Mouse (Mus musculus): ENCODE results near the gene Gimap7.
"Not testable (repeated sequence)": the region's sequence is repeated elsewhere in the genome, so short reads cannot be mapped to it uniquely, and the experiment has no call there.

Gene Gimap7

DNA sequence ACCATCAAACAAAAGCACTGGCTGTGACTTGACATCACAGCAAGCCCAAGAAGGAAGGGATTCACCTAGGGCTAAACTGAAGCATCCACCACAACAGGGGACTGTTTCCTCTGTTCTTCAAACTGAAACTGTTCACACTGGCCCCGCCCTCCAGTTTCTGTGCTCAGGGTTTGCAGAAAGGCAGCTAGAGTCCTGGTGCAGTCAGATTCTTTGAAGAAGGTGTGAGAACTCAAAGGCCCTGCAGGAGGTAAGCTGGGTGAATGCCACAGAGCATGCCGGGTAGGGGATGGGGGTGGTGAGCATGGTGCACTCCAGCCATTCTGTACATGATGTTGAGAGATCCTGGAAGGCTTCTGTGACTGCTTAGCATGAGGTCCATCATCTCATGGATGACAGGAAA, at the start of gene Gimap7, which contains the start of gene Gm28053:
Gene Gimap7, plus strand, starts transcription at position 167 of the 400 bp plus-strand sequence.
Gene Gm28053, plus strand, starts transcription at position 153 of the 400 bp plus-strand sequence.
- no peak for DNase-seq

DNA sequence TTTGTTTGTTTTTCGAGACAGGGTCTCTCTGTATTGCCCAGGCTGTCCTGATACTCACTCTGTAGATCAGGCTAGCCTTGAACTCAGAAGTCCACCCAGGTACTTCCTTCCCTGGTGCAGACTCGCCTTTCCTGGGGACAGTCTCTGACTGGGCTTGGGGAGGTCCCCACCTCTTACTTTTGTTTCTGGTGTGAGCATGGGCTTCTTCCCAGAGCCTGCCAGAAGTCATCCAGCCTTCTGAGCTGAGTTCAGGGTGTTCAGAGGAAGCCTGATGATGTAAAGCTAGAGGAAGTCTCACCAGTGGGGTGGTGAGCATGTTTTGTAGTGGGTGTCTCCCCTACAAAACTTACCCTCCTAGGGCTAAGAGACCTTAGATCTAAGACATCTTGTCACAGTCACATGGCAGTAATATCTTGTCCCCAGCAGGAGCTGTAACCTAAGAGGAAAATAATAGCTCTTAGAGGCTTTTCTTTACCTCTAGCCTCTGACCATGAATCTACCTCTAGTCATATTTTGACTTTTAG, 48.9 kb upstream of the Gimap7 start:
- DNase-seq = no peak

DNA sequence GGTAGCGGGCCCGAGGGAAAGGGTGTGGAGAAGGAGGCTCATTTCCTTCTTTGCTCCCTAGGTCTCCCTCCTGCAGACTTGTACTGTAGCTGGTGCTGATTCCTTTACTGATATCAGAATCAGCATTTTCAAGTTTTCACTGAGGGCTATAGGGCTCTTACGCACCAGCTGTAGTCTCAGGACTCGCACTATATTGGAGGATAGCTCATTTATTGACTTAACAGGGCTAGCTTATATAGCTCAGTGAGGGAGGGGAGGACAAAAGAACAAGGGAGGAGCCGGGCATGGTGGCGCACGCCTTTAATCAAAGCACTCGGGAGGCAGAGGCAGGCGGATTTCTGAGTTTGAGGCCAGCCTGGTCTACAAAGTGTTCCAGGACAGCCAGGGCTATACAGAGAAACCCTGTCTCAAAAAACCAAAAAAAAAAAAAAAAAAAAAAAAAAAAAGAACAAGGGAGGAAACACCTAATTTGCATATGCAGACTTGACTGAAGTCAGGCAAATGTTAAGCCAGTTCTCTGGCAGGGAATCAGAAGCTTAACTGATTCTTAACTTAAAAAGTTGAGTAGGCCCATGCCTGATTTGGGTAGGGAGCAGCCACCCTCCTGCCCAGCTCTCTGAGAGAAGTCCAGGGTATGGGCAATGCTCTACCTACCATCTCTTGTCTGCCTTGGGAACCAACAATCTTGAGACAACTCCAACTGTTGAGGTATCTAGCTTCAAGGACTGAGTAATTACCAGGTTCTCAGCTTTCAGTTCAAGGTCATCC, 43.9 kb upstream of the Gimap7 start:
- DNase-seq = no peak

DNA sequence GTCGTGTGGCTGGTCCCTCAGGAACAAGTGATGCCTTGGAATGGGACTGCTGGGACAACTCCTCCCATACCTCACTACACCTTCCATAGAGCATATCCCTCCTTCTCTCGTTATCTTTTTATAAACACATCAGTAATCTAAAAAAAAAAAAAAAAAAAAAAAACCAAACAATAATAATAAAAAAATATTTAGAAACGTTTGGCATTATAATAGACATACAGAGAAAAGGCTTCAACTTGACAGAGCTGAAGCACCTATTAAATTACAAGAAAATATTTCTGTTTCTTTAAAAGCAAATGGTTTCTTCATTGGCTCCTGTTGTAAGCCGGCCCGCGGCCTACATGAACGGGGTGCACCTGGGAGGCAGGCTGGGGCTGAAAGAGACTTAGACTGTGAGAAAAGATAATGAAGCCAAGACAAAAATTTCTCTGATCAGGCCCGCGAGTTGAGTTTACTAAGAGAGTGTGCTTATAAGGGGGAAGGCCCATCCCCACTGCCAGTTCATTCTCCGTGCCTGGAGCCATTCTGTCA, 43.0 kb upstream of the Gimap7 start:
- no peak for DNase-seq

DNA sequence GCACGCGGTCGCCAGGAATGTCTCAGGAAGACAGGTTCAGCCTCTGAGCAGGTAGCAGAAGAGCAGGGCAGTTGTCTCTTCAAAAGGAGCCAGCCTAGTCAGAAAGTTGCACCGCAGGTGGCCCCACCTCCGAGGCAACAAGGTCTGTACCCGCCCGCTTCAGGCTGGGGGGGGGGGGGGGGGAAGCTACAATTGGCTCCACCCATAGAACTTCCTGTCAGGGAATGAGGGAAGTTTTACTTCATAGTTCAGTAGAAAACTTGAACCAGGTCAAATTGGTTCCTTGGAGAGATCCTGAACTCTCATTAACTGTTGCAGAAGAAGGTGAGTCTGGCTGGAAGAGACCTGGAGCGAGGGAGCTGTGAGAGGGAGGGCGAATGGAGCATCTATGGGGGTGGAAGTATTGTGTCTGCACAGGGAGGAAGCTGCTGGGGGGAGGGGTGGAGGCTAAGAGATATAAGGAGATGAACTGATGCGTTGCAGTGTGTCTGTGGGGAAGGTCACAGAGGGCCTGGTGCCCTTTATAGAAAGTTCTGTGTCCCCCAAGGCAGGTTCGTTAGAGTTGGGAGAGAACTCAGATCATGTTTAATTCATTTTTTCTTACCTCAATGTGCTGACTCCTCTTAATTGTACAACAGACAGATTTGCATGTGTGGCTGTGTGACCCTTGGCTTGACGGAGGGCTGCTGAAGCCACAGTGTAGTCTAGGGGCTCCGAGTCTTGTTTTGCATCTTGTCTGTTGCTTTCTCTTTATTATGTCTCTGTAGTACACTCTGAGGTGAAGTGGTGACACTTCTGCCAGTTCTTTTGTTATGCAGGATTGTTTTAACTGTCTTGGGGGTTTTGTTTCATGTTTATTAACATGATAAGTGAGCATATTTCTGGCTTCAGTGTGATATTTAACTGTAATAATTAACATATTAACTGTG, 42.2 kb upstream of the Gimap7 start, which contains the start of gene Gimap9:
Gene Gimap9, plus strand, starts transcription at position 199 of the 929 bp plus-strand sequence.
- peak; percentile 79 for DNase-seq

DNA sequence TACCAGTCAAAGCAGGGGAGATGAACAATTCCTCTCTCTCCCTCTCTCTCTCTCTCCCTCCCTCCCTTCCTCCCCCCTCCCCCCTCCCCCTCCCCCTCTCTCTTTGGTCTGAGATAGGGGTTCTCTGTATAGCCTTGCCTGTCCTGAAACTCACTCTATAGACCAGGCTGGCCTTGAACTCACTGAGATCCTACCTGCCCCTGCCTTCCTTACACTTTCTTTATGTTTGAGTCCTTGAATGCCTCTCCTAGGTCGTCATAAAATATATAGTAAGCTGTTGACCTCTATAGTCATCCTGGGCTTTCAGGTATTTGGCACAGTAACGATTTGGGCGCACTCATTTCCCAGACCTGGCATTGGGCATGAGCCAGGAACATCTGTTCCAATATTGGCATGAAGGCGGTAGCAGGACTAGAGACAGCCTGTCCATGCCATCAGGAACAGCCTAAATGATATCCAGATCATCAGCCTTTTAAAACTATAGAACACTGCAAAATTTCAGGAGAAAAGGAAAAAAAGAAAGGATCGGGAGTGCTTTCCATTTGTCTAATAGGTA, 41.5 kb upstream of the Gimap7 start:
- no peak for DNase-seq

DNA sequence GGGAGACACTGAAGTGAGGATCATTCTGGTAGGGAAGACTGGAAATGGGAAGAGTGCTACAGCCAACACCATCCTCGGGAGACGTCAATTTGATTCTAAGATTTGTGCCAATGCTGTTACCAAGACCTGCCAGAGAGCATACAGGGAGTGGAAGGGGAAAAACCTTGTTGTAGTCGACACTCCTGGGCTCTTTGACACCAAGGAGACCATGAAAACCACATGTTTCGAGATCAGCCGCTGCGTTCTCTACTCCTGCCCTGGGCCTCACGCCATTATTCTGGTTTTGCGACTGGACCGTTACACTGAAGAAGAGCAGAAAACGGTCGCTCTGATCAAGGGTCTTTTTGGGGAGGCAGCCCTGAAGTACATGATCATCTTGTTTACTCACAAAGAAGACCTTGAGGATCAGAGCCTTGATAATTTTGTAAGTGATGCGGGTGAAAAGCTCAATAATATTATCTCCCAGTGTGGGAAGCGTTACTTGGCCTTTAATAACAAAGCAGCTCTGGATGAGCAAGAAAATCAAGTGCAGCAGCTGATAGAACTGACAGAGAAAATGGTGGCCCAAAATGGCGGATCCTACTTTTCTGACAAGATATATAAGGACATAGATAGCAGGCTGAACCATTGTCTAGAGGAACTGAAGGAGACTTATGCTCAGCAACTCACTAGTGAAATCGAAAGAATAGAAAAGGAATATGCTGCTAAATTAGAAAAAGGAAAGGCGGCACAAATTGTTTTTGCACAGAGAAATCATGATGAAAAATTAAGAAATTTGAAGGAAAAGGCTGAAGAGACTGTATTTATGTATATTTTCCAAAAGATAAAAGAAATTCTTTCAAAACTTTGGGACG, 40.7 kb upstream of the Gimap7 start:
- no peak for DNase-seq

DNA sequence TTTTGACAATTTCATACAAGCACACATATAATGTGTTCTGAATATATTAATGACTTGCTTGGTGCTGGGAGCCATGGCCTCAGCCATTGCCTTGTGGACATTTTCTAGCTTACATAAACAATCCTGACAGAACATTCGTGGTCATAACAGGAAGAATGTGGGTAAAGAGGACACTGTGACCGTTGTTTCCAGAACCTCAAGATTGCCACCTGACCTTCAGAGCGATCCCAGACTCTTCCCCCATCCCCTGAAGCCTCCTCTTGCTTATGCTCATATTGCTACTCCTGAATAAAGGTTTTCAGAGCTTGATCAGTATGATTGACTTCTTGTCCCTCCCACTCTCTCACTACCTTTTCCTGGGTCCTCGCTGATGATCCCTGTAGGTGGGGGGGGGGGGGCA, 40.0 kb upstream of the Gimap7 start:
- no peak for DNase-seq

DNA sequence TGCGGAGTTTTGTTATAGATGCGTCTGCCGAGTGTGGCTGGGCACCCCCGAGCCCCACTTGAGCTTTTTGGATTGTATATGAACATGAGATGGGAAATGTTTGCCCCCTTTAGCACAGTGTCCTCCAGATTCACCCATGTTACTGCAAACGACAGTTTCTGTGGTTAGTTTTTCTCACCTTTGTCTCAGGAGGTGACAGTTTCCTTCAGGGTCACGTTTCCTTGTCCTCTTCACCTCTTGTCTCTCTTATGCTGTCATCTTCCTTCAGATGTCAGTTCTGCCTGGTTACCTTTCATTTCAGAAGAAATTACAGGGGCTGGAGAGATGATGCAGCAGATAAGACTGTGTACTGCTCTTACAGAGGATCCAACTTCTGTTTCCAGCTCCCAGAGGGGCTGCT, 38.7 kb upstream of the Gimap7 start:
- no peak for DNase-seq

DNA sequence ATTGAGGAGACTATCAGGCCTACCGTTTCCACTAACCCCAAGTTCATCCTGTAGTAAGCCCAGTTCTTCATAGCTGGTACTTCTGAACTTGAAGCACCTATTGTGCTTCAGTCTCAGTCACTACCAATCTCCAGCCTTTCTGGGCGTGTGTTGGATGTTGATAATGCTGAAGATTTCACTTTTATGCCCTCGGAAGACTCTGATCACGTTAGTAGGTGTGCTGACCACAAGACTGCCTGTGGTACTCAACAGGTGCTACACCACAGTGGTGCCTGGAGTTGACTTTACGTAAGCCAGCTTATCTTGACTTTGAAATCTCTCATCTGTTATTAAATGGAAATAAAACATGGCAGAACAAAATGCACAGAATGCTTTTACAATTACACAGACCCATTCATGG, 38.0 kb upstream of the Gimap7 start:
- DNase-seq = no peak

DNA sequence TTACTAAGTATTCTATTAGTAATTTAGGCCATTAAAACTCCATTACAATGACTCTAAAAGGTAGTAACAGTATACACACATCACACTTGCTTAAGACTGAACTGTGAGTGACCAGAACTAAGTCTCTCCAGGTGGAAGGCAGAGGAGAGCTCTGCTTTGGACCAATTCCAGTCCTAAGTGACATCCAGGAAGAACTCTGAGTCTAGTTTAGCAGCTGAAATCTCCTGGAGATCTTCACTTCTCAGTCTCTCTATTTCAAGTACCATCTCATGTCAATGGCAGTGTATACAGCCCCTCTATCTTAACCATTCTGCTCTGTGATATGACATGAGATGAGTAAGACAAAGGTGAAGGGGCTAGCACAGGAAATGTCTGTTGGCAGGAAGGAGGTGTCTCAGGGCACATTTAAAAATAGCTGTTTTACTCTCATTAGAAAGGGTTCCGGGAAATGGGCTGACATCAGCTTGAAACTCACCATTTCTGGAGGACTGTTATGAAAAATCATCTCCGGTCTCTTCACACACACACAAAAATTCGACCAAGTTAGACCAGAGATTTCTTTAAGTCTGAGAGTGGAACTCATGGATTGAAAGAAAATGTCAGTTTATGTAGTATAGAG, 36.8 kb upstream of the Gimap7 start:
- no peak for DNase-seq

DNA sequence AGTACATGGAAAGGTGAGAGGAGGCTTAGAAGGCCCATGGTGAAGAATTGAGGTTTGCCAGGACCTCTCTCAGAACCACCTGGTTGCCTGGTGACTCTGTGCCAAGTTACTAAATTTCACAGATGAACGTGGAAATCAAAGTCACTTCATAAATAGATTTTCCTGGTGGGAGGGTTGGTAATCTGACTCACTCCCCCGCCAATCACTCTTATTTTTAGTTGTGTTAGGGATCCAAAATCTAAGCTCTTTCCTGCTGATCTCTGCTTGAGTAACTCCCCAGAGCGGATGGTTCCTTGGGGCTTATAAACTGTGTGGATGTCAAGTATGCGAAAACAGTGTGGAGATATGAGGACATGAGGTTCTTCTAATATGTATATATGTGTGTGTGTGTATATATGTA, 36.1 kb upstream of the Gimap7 start:
- DNase-seq = no peak

DNA sequence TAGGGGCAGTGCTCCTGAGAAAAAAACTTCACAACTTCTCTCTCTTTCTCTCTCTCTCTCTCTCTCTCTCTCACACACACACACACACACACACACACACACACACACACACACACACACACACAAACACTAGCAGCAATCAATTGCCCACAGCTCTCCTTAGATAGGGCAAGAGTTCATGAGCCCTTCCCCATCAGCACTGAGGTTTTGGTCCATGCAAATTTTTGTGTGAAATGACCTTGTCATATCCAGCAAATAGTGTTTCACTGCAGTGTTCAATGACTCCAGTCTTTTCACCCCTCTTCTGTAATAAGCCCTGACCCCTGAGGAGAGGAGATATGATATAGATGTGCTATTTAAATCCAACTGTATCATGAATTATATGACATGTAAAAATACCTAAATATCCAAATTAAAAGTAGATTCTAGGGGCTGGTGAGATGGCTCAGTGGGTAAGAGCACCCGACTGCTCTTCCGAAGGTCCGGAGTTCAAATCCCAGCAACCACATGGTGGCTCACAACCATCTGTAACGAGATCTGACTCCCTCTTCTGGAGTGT, 35.1 kb upstream of the Gimap7 start:
- DNase-seq = not testable (repeated sequence)

DNA sequence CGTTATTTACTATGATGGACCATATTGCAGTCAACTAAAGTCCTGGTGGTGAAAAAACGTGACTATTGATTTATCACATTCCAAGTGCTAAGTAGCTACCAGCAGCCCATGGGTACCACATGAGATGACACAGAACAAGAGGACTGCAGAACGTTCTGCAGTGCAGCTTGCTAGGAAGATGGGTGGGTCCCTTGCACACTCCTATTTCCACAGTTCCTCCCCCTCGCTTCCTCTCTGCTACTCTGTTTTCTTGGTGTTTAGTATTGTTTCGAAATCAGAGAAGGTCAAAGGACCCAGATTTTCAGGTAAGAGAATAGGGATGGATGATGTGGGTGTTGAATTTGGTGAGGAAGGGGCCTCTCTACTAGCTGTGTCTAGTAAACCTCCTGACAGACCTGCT, 34.1 kb upstream of the Gimap7 start, which contains the start of gene Gimap4:
Gene Gimap4, plus strand, starts transcription at position 231 of the 400 bp plus-strand sequence.
- DNase-seq = no peak

DNA sequence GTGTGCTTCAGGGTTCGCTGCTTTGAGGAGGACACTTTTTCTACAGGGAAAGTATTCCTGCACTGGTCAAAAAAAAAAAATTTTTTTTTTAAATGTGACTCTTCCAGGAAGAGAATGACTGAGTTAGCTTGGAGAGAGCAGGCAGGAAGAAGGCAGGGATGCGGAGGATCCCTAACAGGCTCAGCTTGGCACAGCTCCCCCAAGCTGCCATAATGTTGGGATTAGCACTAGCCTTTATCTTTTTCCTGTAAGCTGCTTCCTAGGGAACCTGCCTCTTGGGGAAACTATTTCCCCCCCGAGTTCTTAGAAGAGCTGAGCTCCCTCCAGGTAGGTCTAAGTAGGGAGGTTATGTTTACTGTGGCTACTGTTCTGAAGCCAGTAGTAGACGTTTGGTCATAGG, 33.6 kb upstream of the Gimap7 start:
- DNase-seq = no peak

DNA sequence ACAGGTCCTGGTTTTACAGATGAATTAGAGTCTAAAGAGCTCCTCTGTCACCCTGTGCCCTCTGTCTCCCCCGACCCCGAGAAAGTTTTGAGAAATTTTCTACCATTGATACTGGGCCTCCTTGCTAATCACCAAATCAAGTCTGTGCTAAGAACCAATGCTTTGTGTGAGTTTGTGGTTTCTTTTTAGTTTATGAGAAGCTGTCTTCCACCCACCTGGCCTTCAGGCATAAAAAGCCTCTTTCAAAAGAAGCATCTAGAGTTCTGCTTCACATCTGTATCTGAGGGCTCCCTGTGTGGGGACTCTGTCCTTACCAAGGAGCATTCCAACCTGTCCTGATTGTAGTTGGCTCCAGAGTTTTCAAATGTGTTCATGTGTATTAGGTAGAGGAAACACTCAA, 33.2 kb upstream of the Gimap7 start:
- no peak for DNase-seq

DNA sequence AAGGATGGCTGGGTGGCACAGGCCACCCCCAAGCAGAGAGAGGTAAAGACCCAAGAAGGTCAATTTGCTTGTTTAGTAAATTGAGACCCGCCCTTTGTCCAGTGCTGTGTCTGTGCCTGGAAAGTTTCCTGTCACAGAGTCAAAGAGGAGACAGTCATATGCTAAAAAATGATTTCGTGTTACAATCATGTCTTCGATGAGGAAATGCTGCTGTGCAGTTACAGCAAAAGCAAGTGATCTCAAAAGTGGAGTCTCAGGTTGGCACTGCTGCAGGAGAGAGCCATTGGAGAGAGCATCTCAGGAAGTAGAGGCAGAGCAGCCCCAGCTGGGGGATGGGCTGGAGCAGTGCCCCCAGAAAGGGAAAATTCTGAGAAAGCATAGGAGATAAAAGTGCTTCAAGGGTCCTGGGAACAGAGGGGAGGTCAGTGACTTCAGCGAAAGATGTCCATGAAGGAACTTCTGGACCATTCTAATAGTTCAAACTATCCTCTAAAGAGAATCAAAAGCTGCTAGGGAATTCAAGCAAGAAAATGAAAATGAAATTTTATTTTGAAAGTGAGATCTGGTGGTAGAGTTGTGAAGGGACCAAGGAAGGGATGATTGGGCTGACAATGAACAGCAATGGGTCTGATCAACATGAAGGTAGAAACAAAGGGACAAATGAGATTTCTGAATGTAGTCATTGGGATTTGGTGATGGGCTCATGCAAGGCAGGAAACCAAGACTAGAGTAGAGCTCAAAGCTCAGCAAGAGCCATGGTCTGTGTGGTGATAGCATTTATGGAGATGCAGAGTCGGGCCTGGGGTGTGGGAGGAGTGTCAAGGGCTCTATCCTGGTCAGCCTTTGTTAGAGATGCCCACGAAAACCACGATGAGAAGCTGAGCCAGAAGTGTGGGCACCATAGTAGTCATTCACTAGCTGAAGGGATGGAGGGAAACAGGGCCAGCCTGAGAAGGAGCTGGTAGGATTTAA, 32.4 kb upstream of the Gimap7 start:
- DNase-seq = no peak

DNA sequence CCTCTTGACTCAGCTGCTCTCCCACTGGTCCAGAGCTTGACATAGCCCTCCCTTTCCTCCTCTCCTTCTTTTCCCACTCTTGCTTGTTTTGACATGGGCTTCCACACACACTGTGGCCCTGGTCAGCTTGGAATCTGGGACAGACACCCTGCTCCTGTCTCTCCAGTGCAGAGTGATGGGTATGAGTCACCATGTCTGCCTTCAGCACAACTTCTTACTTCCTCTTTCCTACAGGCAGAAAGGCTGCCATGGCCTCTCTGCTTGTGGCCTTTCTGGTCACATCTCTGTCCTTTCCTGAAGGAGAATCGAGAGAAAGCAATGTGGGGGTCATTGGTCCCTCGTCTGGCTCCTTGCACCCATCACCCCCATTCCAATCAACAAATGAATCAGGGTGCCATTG, 31.3 kb upstream of the Gimap7 start:
- DNase-seq = no peak

DNA sequence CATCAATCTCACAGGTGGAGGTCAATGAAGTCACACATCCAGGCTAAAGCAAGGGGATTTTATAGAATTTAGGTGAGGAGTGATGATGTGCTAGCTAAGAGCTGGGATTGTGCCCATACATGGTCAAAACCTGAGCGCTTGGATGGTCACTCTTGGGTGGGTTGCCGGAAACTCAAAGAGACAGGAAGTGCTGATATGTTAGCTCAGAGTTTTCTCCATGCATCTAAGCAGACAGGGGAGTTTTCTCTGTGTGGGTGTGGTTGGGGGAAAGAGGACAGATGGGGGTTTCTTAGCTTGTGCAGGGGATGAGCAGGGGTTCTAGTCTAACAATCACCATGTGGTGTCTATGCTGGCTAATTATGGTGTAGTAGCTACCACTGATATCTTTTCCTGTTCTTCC, 29.1 kb upstream of the Gimap7 start:
- DNase-seq = no peak

DNA sequence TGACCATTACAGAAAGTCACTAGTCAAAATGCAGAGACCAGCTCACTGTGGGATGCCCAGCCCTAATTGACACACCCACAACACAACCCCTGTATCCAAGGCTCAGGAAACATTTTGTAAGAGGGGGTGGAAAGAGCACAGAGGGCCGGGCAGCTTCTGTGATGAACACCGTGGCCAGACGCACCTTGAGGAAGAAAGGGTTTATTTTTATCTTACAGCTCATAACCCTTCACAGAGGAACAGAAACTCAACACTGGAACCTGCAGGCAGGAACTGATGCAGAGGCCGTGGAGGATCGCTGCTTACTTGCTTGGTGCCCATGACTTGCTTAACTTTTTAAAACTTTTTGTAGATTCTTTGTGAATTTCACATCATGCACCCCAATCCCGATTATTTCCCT, 25.5 kb upstream of the Gimap7 start:
- no peak for DNase-seq

Measured in lung, postnatal 36 days (tissue).